In genomic region chr16:92421147-92421934, GRCm38 (mm10) we compare ENCODE assay signal across 13 mouse cellular contexts. TPM values are rescaled to one million over a fixed set of nuclear protein-coding genes. Genes with fewer than 3 reads are reported as not detected.
DNase-seq lines count a peak whose midpoint lies in the region; ATAC-seq and TF ChIP-seq lines count a peak whose summit lies in the region.
"Had no signal": no experiment of that assay in that cellular context is flagged by ENCODE, and none has a peak within 500 bp of the region (broad histone marks: within the 10 kb centered on the region; RNA-seq: fewer than 3 reads in every experiment).

No protein-coding gene starts in this region.

- H3K9ac ChIP-seq in heart, embryonic 13.5 days, result peak overlapping the region; percentile 37; the same call in 1 of the 2 replicates
- no peak overlapping the region for H3K9ac ChIP-seq in liver, postnatal 0 days (replicated peaks)
- no peak overlapping the region for H3K9ac ChIP-seq in liver, embryonic 11.5 days (ENCODE audit: low read depth, low read length)
- H3K9ac ChIP-seq in forebrain, embryonic 11.5 days (ENCODE audit: low read length), result no peak overlapping the region
- H3K9ac ChIP-seq: embryonic facial prominence, embryonic 12.5 days; liver, embryonic 15.5 days had no signal

- H3K27ac ChIP-seq in heart, embryonic 13.5 days (replicated peaks), result peak overlapping the region; percentile 63; the same call in 1 of the 2 replicates
- no peak overlapping the region for H3K27ac ChIP-seq in liver, postnatal 0 days (ENCODE audit: low read depth)
- H3K27ac ChIP-seq in liver, embryonic 11.5 days (ENCODE audit: low read depth, low read length), result no peak overlapping the region
- no peak overlapping the region for H3K27ac ChIP-seq in bone marrow macrophage, adult 2 months (ENCODE audit: insufficient read depth, low read depth, low read length)
- no peak overlapping the region for H3K27ac ChIP-seq in forebrain, embryonic 11.5 days (ENCODE audit: low read depth, low read length)
- H3K27ac ChIP-seq: embryonic facial prominence, embryonic 12.5 days; liver, embryonic 15.5 days had no signal

- 0 out of 2 replicates have a peak, but pooled peaks cover 4% of the 10 kb centered on the region for H3K36me3 ChIP-seq in heart, embryonic 13.5 days
- H3K36me3 ChIP-seq in liver, postnatal 0 days (replicated peaks; ENCODE audit: insufficient read depth, low read length), result no peaks in the 10 kb centered on the region
- no peaks in the 10 kb centered on the region for H3K36me3 ChIP-seq in liver, embryonic 11.5 days (ENCODE audit: control insufficient read depth, insufficient read depth, low read length)
- H3K36me3 ChIP-seq in forebrain, embryonic 11.5 days (ENCODE audit: control insufficient read depth, insufficient read depth, low read length), result no peaks in the 10 kb centered on the region
- H3K36me3 ChIP-seq: embryonic facial prominence, embryonic 12.5 days; liver, embryonic 15.5 days had no signal

- no peak overlapping the region for H3K4me2 ChIP-seq in heart, embryonic 13.5 days
- H3K4me2 ChIP-seq in liver, postnatal 0 days (ENCODE audit: low read depth, low read length), result no peak overlapping the region
- no peak overlapping the region for H3K4me2 ChIP-seq in liver, embryonic 11.5 days
- no peak overlapping the region for H3K4me2 ChIP-seq in forebrain, embryonic 11.5 days (ENCODE audit: low read depth, low read length, severe bottlenecking)
- H3K4me2 ChIP-seq: embryonic facial prominence, embryonic 12.5 days; liver, embryonic 15.5 days had no signal

- no peak for DNase-seq in heart, adult 18-20 months
- DNase-seq in liver, postnatal 0 days, result no peak
- no peak for DNase-seq in liver, embryonic 11.5 days (ENCODE audit: low spot score)
- no peak for DNase-seq in forebrain, embryonic 11.5 days (ENCODE audit: low spot score)
- DNase-seq: layer of hippocampus, adult 9-11 months; thymus, postnatal 4 days had no signal

- no peaks in the 10 kb centered on the region for H3K27me3 ChIP-seq in heart, embryonic 13.5 days (replicated peaks)
- H3K27me3 ChIP-seq in liver, postnatal 0 days (ENCODE audit: insufficient read depth, low read length), result no peaks in the 10 kb centered on the region
- no peaks in the 10 kb centered on the region for H3K27me3 ChIP-seq in liver, embryonic 11.5 days (replicated peaks; ENCODE audit: control insufficient read depth, insufficient read depth, low read length)
- no peaks in the 10 kb centered on the region for H3K27me3 ChIP-seq in forebrain, embryonic 11.5 days (ENCODE audit: control insufficient read depth, insufficient read depth, low read length)
- H3K27me3 ChIP-seq: embryonic facial prominence, embryonic 12.5 days; liver, embryonic 15.5 days; Patski had no signal

- no peak for ATAC-seq in heart, embryonic 13.5 days (ENCODE audit: extremely low read depth, insufficient number of reproducible peaks, low FRiP score, low TSS enrichment)
- no peak for ATAC-seq in liver, postnatal 0 days
- ATAC-seq in liver, embryonic 11.5 days (replicated peaks; ENCODE audit: low FRiP score), result no peak
- ATAC-seq in megakaryocyte progenitor cell, adult 5-6 weeks (replicated peaks; ENCODE audit: poor library complexity), result 0 out of 2 replicates have a peak, but pooled peaks have one; percentile 17
- ATAC-seq in erythroid progenitor cell, adult 5-6 weeks (replicated peaks; ENCODE audit: low FRiP score, poor library complexity, severe bottlenecking), result no peak
- no peak for ATAC-seq in forebrain, embryonic 11.5 days (replicated peaks; ENCODE audit: low FRiP score)
- ATAC-seq: Patski had no signal

- no peak for TF ChIP-seq EP300 in liver, postnatal 0 days (IDR thresholded peaks at IDR 0.05; ENCODE audit: low read depth)

- no peak overlapping the region for H3K4me3 ChIP-seq in heart, embryonic 13.5 days
- H3K4me3 ChIP-seq in liver, postnatal 0 days (ENCODE audit: low read depth, low read length), result no peak overlapping the region
- H3K4me3 ChIP-seq in liver, embryonic 11.5 days (ENCODE audit: low read depth, low read length), result no peak overlapping the region
- no peak overlapping the region for H3K4me3 ChIP-seq in bone marrow macrophage, adult 2 months (ENCODE audit: insufficient read depth, low read length)
- no peak overlapping the region for H3K4me3 ChIP-seq in forebrain, embryonic 11.5 days (ENCODE audit: low read depth, low read length)
- H3K4me3 ChIP-seq: embryonic facial prominence, embryonic 12.5 days; liver, embryonic 15.5 days had no signal

- WGBS in heart, embryonic 13.5 days, result 60% methylated on average over 13 of the region's 13 CpGs
- WGBS in liver, postnatal 0 days (ENCODE audit: insufficient replicate concordance), result 61% methylated on average over 13 of the region's 13 CpGs
- WGBS in liver, embryonic 11.5 days, result 71% methylated on average over 13 of the region's 13 CpGs
- 69% methylated on average over 13 of the region's 13 CpGs for WGBS in forebrain, embryonic 11.5 days

- H3K4me1 ChIP-seq in heart, embryonic 13.5 days, result peaks cover 68% of the 10 kb centered on the region
- peaks cover 4% of the 10 kb centered on the region; the same call in 1 of the 2 replicates for H3K4me1 ChIP-seq in liver, postnatal 0 days (ENCODE audit: insufficient read depth)
- H3K4me1 ChIP-seq in liver, embryonic 11.5 days (replicated peaks; ENCODE audit: control insufficient read depth, insufficient read depth, low read length), result no peaks in the 10 kb centered on the region
- peaks cover 43% of the 10 kb centered on the region for H3K4me1 ChIP-seq in bone marrow macrophage, adult 2 months (ENCODE audit: control insufficient read depth, insufficient read depth, low read length)
- H3K4me1 ChIP-seq in forebrain, embryonic 11.5 days (replicated peaks; ENCODE audit: control insufficient read depth, insufficient read depth, low read length), result peaks cover 6% of the 10 kb centered on the region; the same call in 1 of the 2 replicates

- no peaks in the 10 kb centered on the region for H3K9me3 ChIP-seq in heart, embryonic 13.5 days
- H3K9me3 ChIP-seq in liver, postnatal 0 days (ENCODE audit: low read length), result no peaks in the 10 kb centered on the region
- no peaks in the 10 kb centered on the region for H3K9me3 ChIP-seq in liver, embryonic 11.5 days (ENCODE audit: control insufficient read depth, low read length)
- H3K9me3 ChIP-seq in forebrain, embryonic 11.5 days (ENCODE audit: control insufficient read depth, low read length), result no peaks in the 10 kb centered on the region
- H3K9me3 ChIP-seq: embryonic facial prominence, embryonic 12.5 days; liver, embryonic 15.5 days had no signal

- TF ChIP-seq POLR2A in bone marrow macrophage, adult 2 months (IDR thresholded peaks at IDR 0.05; ENCODE audit: borderline replicate concordance, low read depth, low read length), result no peak

- peak; percentile 49 for TF ChIP-seq CTCF in liver, postnatal 0 days (IDR thresholded peaks at IDR 0.05; ENCODE audit: low read depth)
- TF ChIP-seq CTCF in bone marrow macrophage, adult 2 months (IDR thresholded peaks at IDR 0.05; ENCODE audit: low read depth, low read length), result peak; percentile 70

RNA-seq across cellular contexts. Expression of gene Rcan1, which starts 49.3 kb away (rescaled TPM):
- polyA plus RNA-seq in heart, embryonic 13.5 days (2015; fragmentation: Nextera tagmentation; extraction: Ambion mirVana), result 103 and 133 TPM in 2 replicates
- 100 to 1,000 TPM in 1 of 2 experiments, 10 to 100 TPM in 1; 95.4 to 129 TPM for total RNA-seq in heart, adult 18-20 months (2021)
- 9.9 and 12.0 TPM in 2 replicates for polyA plus RNA-seq in liver, postnatal 0 days (2015; fragmentation: Nextera tagmentation; extraction: Ambion mirVana)
- 21.6 and 21.9 TPM in 2 replicates for polyA plus RNA-seq in liver, embryonic 11.5 days (2014; fragmentation: Nextera tagmentation; extraction: Ambion mirVana)
- 13.9 and 15.8 TPM in 2 replicates for polyA plus RNA-seq in bone marrow macrophage, adult 2 months (2012; ENCODE audit: insufficient read depth, insufficient read length, missing spikeins)
- 6.9 and 7.8 TPM in 2 replicates for total RNA-seq in megakaryocyte progenitor cell, adult 5-6 weeks (2015)
- total RNA-seq in megakaryocyte progenitor cell, adult 5-6 weeks (2017), result 8.4 and 8.6 TPM in 2 replicates
- 3.4 and 3.6 TPM in 2 replicates for total RNA-seq in erythroid progenitor cell, adult 5-6 weeks (2015; ENCODE audit: low replicate concordance)
- total RNA-seq in erythroid progenitor cell, adult 5-6 weeks (2017; ENCODE audit: low replicate concordance), result 1.0 and 3.9 TPM in 2 replicates
- 37.4 and 46.9 TPM in 2 replicates for polyA plus RNA-seq in forebrain, embryonic 11.5 days (2014; fragmentation: Nextera tagmentation; extraction: Ambion mirVana)
